Mouse (Mus musculus) limb, embryonic 12.5 days (tissue): Measurements from ENCODE around the gene Rhbdd1. TPM values are rescaled to one million over a fixed set of nuclear protein-coding genes. Genes with fewer than 3 reads are reported as not detected.
A peak's percentile ranks its signal among the peaks of the same experiment; 100 is the strongest.

Experiments used
- ATAC-seq: fragments of 200-750 bp; cut with Nextera tagmentation; 2 replicates; pipeline ENCODE4 v1.8.0; 2017; ENCODE audit warnings: low read depth, moderate TSS enrichment; ENCODE audit not compliant: insufficient number of reproducible peaks, insufficient read depth, low FRiP score, low TSS enrichment
- H3K27ac ChIP-seq: fragments of 300-500 bp; sonication (generic); 2 replicates; pipeline ENCODE4 v1.5.1; 2016; ENCODE audit warnings: mild to moderate bottlenecking, moderate library complexity
- H3K27me3 ChIP-seq: fragments of 300-500 bp; sonication (generic); 2 replicates; pipeline ENCODE4 v1.6.1; 2016; ENCODE audit warnings: mild to moderate bottlenecking, moderate library complexity
- H3K36me3 ChIP-seq: fragments of 300-500 bp; sonication (generic); 2 replicates; pipeline ENCODE4 v1.6.1; 2016; ENCODE audit warnings: mild to moderate bottlenecking, moderate library complexity
- H3K4me1 ChIP-seq: fragments of 300-500 bp; sonication (generic); replicated peaks from 2 replicates; pipeline ENCODE4 v1.6.1; 2016
- H3K4me2 ChIP-seq: fragments of 300-500 bp; sonication (generic); 2 replicates; pipeline ENCODE4 v1.6.1; 2016; ENCODE audit warnings: mild to moderate bottlenecking, moderate library complexity
- H3K4me3 ChIP-seq: fragments of 300-500 bp; sonication (generic); replicated peaks from 2 replicates; pipeline ENCODE4 v1.5.1; 2016; ENCODE audit warnings: mild to moderate bottlenecking
- H3K9ac ChIP-seq: fragments of 300-500 bp; sonication (generic); replicated peaks from 2 replicates; pipeline ENCODE4 v1.6.1; 2016; ENCODE audit warnings: mild to moderate bottlenecking, moderate library complexity
- H3K9me3 ChIP-seq: fragments of 300-500 bp; sonication (generic); 2 replicates; pipeline ENCODE4 v1.6.1; 2016; ENCODE audit warnings: mild to moderate bottlenecking, moderate library complexity
- WGBS: fragments of 180-500 bp; shearing (Covaris S2); methylation state at CpG from one replicate; pipeline ENCODE4 v1.1.7; 2016; 5-methylcytosine and 5-hydroxymethylcytosine counted together
- polyA plus RNA-seq: library from polyadenylated mRNA; unstranded; fragments of >200 nt; fragmentation: Nextera tagmentation; extraction: Ambion mirVana; gene quantifications from 2 replicates; pipeline ENCODE4 v1.2.1, GENCODE M21; 2016

Gene Rhbdd1
- polyA plus RNA-seq, 1 experiment from 2014 or later = 7.7 TPM

- peak overlapping the region; percentile 85 for H3K4me2 ChIP-seq
- H3K4me1 ChIP-seq = peaks cover 42% of the 10 kb centered on the region
- 0 out of 2 replicates have a peak, but pooled peaks cover 6% of the 10 kb centered on the region for H3K27me3 ChIP-seq
- H3K4me3 ChIP-seq = peak overlapping the region; percentile 72
- 0 out of 2 replicates have a peak, but pooled peaks have one; percentile 2 for ATAC-seq
- peak overlapping the region; percentile 83 for H3K9ac ChIP-seq
- no peaks in the 10 kb centered on the region; the same call in 1 of the 2 replicates for H3K9me3 ChIP-seq
- under 1% methylated on average over 23 of the region's 23 CpGs for WGBS
- H3K27ac ChIP-seq = peak overlapping the region; percentile 97
- peaks cover 23% of the 10 kb centered on the region for H3K36me3 ChIP-seq
Measured at GRCm38 (mm10) chr1:82291930-82292712, 24.1 kb upstream of the Rhbdd1 start.

- peaks cover 36% of the 10 kb centered on the region for H3K4me1 ChIP-seq
- peak overlapping the region; percentile 72 for H3K4me3 ChIP-seq
- no peaks in the 10 kb centered on the region; the same call in 1 of the 2 replicates for H3K9me3 ChIP-seq
- H3K27ac ChIP-seq = no peak overlapping the region; the same call in 1 of the 2 replicates
- peak; percentile 52; the same call in 1 of the 2 replicates for ATAC-seq
- no peak overlapping the region for H3K9ac ChIP-seq
- 0 out of 2 replicates have a peak, but pooled peaks cover 4% of the 10 kb centered on the region for H3K27me3 ChIP-seq
- peaks cover 17% of the 10 kb centered on the region for H3K36me3 ChIP-seq
- WGBS = under 1% methylated on average over 13 of the region's 13 CpGs
- peak overlapping the region; percentile 85 for H3K4me2 ChIP-seq
Measured at GRCm38 (mm10) chr1:82292771-82293170, 23.5 kb upstream of the Rhbdd1 start.

DNA sequence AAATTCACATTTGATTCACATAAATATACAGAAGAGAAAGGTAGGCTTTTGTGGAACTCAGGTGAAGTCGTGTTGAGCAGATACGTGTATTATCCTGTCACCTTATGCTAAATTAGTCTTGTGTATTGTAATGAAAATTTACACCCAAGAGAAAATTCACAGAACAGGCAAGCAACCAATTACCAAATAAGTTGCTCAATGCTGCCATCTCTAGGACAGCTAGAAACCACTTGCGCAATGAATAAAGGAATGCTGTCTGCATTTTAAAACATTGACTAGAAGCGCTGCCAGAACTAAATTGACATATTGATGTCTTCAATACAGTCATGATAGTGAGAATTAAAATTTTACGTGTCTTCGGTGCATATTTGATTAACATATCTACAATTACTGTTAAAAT lies 22.1 kb upstream of the Rhbdd1 start:
- ATAC-seq = no peak
- H3K27ac ChIP-seq = no peak overlapping the region
- H3K9ac ChIP-seq = no peak overlapping the region
- H3K4me1 ChIP-seq = peaks cover 23% of the 10 kb centered on the region
- 15% methylated on average over 6 of the region's 6 CpGs for WGBS
- H3K27me3 ChIP-seq = no peaks in the 10 kb centered on the region
- no peak overlapping the region for H3K4me2 ChIP-seq
- H3K36me3 ChIP-seq = peaks cover 3% of the 10 kb centered on the region
- H3K4me3 ChIP-seq = no peak overlapping the region
- H3K9me3 ChIP-seq = no peaks in the 10 kb centered on the region

DNA sequence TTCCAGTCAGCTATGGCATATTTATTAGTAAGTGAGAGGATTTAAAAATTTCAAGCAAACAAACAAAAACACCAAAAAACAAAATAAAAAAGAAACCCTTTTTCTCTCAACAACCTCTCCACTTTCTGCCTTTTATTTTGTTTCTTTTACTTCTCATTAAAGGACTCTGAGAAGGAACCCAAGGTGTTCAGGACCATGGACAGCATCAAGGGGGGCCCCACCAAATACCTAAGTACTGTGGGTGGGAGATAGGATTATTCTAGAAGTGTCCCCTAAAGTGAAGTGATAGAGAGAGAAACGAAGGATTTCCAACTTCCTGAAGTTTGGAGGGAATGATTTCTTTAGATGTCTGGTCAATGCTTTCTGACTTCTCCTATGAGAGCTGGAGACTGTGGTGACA lies 17.7 kb upstream of the Rhbdd1 start:
- H3K4me1 ChIP-seq = no peaks in the 10 kb centered on the region
- H3K27me3 ChIP-seq = no peaks in the 10 kb centered on the region
- no peak overlapping the region for H3K4me2 ChIP-seq
- no peak overlapping the region for H3K27ac ChIP-seq
- ATAC-seq = no peak
- H3K9me3 ChIP-seq = no peaks in the 10 kb centered on the region
- no peak overlapping the region for H3K4me3 ChIP-seq
- 38% methylated on average over 1 of the region's 1 CpGs for WGBS
- no peak overlapping the region for H3K9ac ChIP-seq
- H3K36me3 ChIP-seq = no peaks in the 10 kb centered on the region

GRCm38 (mm10) chr1:82304483-82304882 lies 11.8 kb upstream of the Rhbdd1 start:
- no peaks in the 10 kb centered on the region for H3K4me1 ChIP-seq

GRCm38 (mm10) chr1:82316746-82317126 lies 484 bp downstream of the Rhbdd1 start:
- H3K9ac ChIP-seq = peak overlapping the region; percentile 88
- H3K9me3 ChIP-seq = no peaks in the 10 kb centered on the region
- no peaks in the 10 kb centered on the region for H3K36me3 ChIP-seq
- peak overlapping the region; percentile 98 for H3K27ac ChIP-seq
- peak overlapping the region; percentile 84 for H3K4me3 ChIP-seq
- no peaks in the 10 kb centered on the region for H3K27me3 ChIP-seq
- WGBS = under 1% methylated on average over 24 of the region's 26 CpGs
- peak overlapping the region; percentile 73 for H3K4me2 ChIP-seq
- ATAC-seq = peak; percentile 71
- peaks cover 11% of the 10 kb centered on the region; the same call in 1 of the 2 replicates for H3K4me1 ChIP-seq

More at GRCm38 (mm10) chr1:82304483-82304882, 11.8 kb upstream of the Rhbdd1 start:
- Histone ChIP-seq H3K36me3 (no peaks in the 10 kb centered on the region), H3K4me3 (no peak overlapping the region), H3K27ac (no peak overlapping the region), H3K4me2 (no peak overlapping the region), H3K9me3 (no peaks in the 10 kb centered on the region), H3K27me3 (no peaks in the 10 kb centered on the region), H3K9ac (no peak overlapping the region)
- no peak for ATAC-seq
- 24% methylated on average over 3 of the region's 3 CpGs for WGBS

DNA sequence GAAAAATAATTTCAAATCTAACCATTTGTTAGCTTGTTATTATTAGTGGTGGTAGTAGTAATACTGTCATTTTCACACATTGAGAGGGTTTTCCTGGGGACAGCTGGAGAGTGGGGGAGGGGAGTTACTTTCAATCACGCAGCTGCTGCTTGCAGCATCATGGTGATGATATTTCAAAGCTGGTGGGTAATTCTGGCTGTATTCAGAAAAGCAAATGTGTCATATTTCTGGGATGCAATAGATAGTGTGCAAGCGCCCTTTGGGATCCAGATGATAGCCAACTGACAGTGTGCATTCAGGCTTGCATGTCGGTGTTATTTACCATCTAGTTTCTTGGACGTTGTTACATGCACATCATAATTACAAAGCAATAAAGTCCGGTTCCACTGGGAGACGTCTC lies 4.2 kb downstream of the Rhbdd1 start:
- no peak overlapping the region for H3K4me3 ChIP-seq
- no peak overlapping the region for H3K27ac ChIP-seq
- no peaks in the 10 kb centered on the region for H3K9me3 ChIP-seq
- ATAC-seq = no peak
- no peaks in the 10 kb centered on the region for H3K36me3 ChIP-seq
- H3K27me3 ChIP-seq = no peaks in the 10 kb centered on the region
- no peak overlapping the region for H3K9ac ChIP-seq
- no peak overlapping the region for H3K4me2 ChIP-seq
- 62% methylated on average over 6 of the region's 6 CpGs for WGBS
- peaks cover 26% of the 10 kb centered on the region for H3K4me1 ChIP-seq

DNA sequence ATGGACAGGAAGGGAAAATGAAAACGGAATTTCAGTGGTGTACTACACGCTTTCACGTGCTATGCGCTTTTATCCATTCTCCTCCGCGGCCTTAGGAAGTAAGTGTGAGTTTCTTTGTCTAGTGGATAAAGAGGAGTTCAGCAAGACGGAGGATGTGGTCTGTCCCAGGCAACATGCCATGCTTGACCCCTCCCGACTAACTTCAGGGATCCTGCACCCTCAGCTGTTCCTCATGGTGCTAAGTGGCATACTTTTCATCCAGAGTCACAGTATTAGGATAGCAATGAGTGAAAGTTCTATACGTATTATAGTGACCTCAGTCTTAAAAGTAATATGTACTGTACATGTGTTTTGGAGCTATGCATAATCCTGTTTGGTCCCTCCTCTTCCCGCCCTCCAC lies 4.6 kb downstream of the Rhbdd1 start:
- no peak overlapping the region for H3K4me2 ChIP-seq
- H3K9me3 ChIP-seq = no peaks in the 10 kb centered on the region
- no peak overlapping the region for H3K27ac ChIP-seq
- no peaks in the 10 kb centered on the region for H3K36me3 ChIP-seq
- WGBS = 85% methylated on average over 10 of the region's 10 CpGs
- ATAC-seq = no peak
- no peak overlapping the region for H3K9ac ChIP-seq
- no peaks in the 10 kb centered on the region for H3K27me3 ChIP-seq
- H3K4me1 ChIP-seq = peaks cover 26% of the 10 kb centered on the region
- H3K4me3 ChIP-seq = no peak overlapping the region

- Histone ChIP-seq H3K27ac (no peak overlapping the region), H3K4me3 (no peak overlapping the region), H3K4me2 (no peak overlapping the region), H3K36me3 (no peaks in the 10 kb centered on the region), H3K27me3 (no peaks in the 10 kb centered on the region), H3K9me3 (no peaks in the 10 kb centered on the region), H3K4me1 (peaks cover 26% of the 10 kb centered on the region), H3K9ac (no peak overlapping the region)
- no peak for ATAC-seq
- 91% methylated on average over 1 of the region's 1 CpGs for WGBS
Measured at GRCm38 (mm10) chr1:82321441-82321840, 5.2 kb downstream of the Rhbdd1 start.

DNA sequence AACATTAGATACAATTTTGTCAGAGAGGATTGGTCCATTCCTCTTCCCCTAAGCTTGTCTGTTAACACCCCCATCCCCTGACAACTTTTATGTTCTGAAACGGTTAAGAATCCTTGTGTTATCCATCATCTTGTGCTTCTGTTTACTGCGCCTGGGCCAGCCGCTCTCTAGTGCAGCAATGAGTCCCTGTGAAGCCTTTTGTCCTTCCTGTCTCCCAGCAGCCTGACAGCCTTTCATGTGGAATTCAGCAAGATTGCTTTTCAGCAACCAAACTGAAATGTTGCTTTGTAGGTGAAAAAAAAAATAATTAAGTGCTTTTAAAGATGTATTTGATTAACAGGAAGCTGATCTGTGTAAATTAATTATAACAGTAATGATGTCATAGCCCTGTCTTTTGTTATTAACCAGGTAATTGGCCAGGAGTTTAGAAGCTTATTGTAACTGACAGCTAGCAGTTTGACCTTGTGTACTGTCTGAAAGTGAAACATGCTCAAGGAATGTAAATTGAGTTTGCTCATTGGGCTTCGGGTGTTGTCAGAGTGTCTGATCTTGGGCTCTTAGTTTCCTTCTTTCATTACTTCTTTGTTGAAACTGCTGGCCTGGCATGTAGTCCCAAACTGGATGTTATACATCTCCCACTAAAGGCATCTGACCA lies 8.0 kb downstream of the Rhbdd1 start:
- H3K9me3 ChIP-seq = no peaks in the 10 kb centered on the region
- H3K4me3 ChIP-seq = no peak overlapping the region
- H3K27me3 ChIP-seq = no peaks in the 10 kb centered on the region
- 25% methylated on average over 4 of the region's 4 CpGs for WGBS
- H3K4me1 ChIP-seq = peaks cover 21% of the 10 kb centered on the region
- no peaks in the 10 kb centered on the region for H3K36me3 ChIP-seq
- no peak for ATAC-seq
- no peak overlapping the region for H3K27ac ChIP-seq
- no peak overlapping the region for H3K4me2 ChIP-seq
- no peak overlapping the region for H3K9ac ChIP-seq

DNA sequence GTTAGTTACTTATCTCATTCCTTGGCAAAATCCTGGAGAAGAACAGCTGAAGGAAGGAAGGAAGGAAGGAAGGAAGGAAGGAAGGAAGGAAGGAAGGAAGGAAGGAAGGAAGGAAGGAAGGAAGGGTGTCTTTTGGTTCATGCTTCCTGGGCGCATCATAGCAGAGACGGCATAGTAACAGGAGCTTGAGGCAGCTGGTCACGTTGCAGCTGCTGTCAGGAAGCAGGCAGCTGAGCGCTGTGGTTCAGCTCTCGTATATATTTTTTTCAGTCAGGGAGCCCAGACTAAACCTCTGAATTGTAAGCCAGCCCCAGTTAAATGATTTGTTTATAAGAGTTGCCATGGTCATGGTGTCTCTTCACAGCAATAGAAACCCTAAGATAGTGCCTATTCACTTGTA lies 9.9 kb downstream of the Rhbdd1 start:
- ATAC-seq = no peak
- no peaks in the 10 kb centered on the region for H3K9me3 ChIP-seq
- WGBS = 81% methylated on average over 5 of the region's 5 CpGs
- H3K4me2 ChIP-seq = no peak overlapping the region
- H3K36me3 ChIP-seq = no peaks in the 10 kb centered on the region
- peaks cover 15% of the 10 kb centered on the region for H3K4me1 ChIP-seq
- no peak overlapping the region for H3K4me3 ChIP-seq
- H3K9ac ChIP-seq = no peak overlapping the region
- no peak overlapping the region for H3K27ac ChIP-seq
- H3K27me3 ChIP-seq = no peaks in the 10 kb centered on the region
